Mouse (Mus musculus) heart, adult 2 months (tissue): ENCODE measurements at regions not wholly inside any gene's neighbourhood (a gene's known extent, or its start where the extent isn't known, plus 50 kb on each side); places are given as distances from the start of the nearest gene placed in this dataset.

ENCODE experiments used
- CTCF ChIP-seq: fragments of 200-600 bp; IDR thresholded peaks from 2 replicates; pipeline ENCODE4 v1.8.1; 2022; ENCODE audit warnings: antibody characterized with exemption, mild to moderate bottlenecking, moderate library complexity
- EP300 ChIP-seq: fragments of 200-500 bp; IDR thresholded peaks from 2 replicates; pipeline ENCODE4 v1.6.1; 2011; ENCODE audit warnings: low read depth, low read length, control low read depth; ENCODE audit not compliant: insufficient read depth
- POLR2A ChIP-seq: fragments of 200-500 bp; IDR thresholded peaks from 2 replicates; pipeline ENCODE4 v1.6.1; 2011; ENCODE audit warnings: mild to moderate bottlenecking, low read depth, low read length, control low read depth; ENCODE audit not compliant: insufficient read depth

- TF ChIP-seq CTCF, result peak; percentile 78
- TF ChIP-seq EP300, result no peak
- TF ChIP-seq POLR2A, result no peak
Measured at GRCm38 (mm10) chr4:45612132-45612531, 79.9 kb upstream of the Shb start.
